Mouse (Mus musculus) T-helper 1 cell (primary cell): ENCODE results near the gene Igbp1b.

Experiments
- in situ Hi-C: fragments of 300-600 bp; cut with MboI, MseI; formaldehyde crosslinking; loops from one replicate; pipeline ENCODE4 v1.15.1; 2025; ENCODE audit warnings: high pct_unique_total_duplicates

Igbp1b gene

GRCm38 (mm10) chr6:138658516-138658915 lies at the start of gene Igbp1b:
TSS of gene Igbp1b (minus strand) at chr6:138658544.
- in situ Hi-C loops: no loop called here

- in situ Hi-C loops: no loop called here
Observed at GRCm38 (mm10) chr6:138682959-138683358, 24.6 kb upstream of the Igbp1b start.

GRCm38 (mm10) chr6:138672704-138673141 lies 14.4 kb upstream of the Igbp1b start:
- in situ Hi-C loops: no loop called here

GRCm38 (mm10) chr6:138665416-138665815 lies 7.1 kb upstream of the Igbp1b start:
- in situ Hi-C loops: no loop called here

- in situ Hi-C loops: no loop called here
Observed at GRCm38 (mm10) chr6:138645604-138646003, 12.7 kb downstream of the Igbp1b start.

- in situ Hi-C loops: no loop called here
Observed at GRCm38 (mm10) chr6:138639351-138639750, 19.0 kb downstream of the Igbp1b start.

- in situ Hi-C loops: loop anchor here (10.0 kb wide), 1 partner anchor 546 kb away; the partner anchor contains the start of gene Slc15a5
Observed at GRCm38 (mm10) chr6:138620786-138621185, 37.6 kb downstream of the Igbp1b start.

- in situ Hi-C loops: no loop called here
Observed at GRCm38 (mm10) chr6:138618396-138618795, 39.9 kb downstream of the Igbp1b start.
